ENCODE assay signal across 8 mouse cellular contexts in genomic region chr17:36942791-36943471, GRCm38 (mm10). TPM values are rescaled to one million over a fixed set of nuclear protein-coding genes. Genes with fewer than 3 reads are reported as not detected.
DNase-seq lines count a peak whose midpoint lies in the region; ATAC-seq and TF ChIP-seq lines count a peak whose summit lies in the region.

Gene Rnf39 (plus strand): TSS chr17:36942918.

- no peak for TF ChIP-seq EP300 in heart, adult 2 months (IDR thresholded peaks at IDR 0.05; ENCODE audit: insufficient read depth, low read depth, low read length)

- peak within 1 kb of the TSS; percentile 42 for H3K4me3 ChIP-seq in heart, adult 2 months
- peak within 1 kb of the TSS; percentile 43 for H3K4me3 ChIP-seq in brown adipose tissue, adult 24 weeks (ENCODE audit: insufficient read depth, low read depth, low read length)
- peak within 1 kb of the TSS; percentile 54 for H3K4me3 ChIP-seq in limb, embryonic 10.5 days

- H3K9me3 ChIP-seq in limb, embryonic 10.5 days (replicated peaks) = no peaks in the 10 kb centered on the region

- DNase-seq in heart, adult 2 months = peak in 1 of 2 experiments; percentile 58
- no peak for DNase-seq in heart, postnatal 25 days (ENCODE audit: low spot score)
- DNase-seq in limb, embryonic 10.5 days (ENCODE audit: low spot score) = peak; percentile 52
- DNase-seq in testis, postnatal 10 days (ENCODE audit: low spot score) = peak; percentile 55
- no peak for DNase-seq in gastrocnemius, postnatal 25 days

- TF ChIP-seq POLR2A in heart, adult 2 months (IDR thresholded peaks at IDR 0.05; ENCODE audit: insufficient read depth, low read depth, low read length) = no peak

- peak within 1 kb of the TSS; percentile 63 for H3K27ac ChIP-seq in heart, adult 2 months
- no peak within 1 kb of the TSS for H3K27ac ChIP-seq in brown adipose tissue, adult 24 weeks (replicated peaks; ENCODE audit: low read depth, low read length)
- H3K27ac ChIP-seq in limb, embryonic 10.5 days = peak within 1 kb of the TSS; percentile 54

- intact Hi-C loops in heart, adult 2 months (cut with DNase I) = no loop called here
- intact Hi-C loops in heart, postnatal 25 days (cut with DNase I) = no loop called here

- H3K4me1 ChIP-seq in heart, adult 2 months (ENCODE audit: control insufficient read depth, insufficient read depth, low read length) = peaks cover 5% of the 10 kb centered on the region
- peaks cover 5% of the 10 kb centered on the region for H3K4me1 ChIP-seq in brown adipose tissue, adult 24 weeks (ENCODE audit: control insufficient read depth, insufficient read depth, insufficient read length, low read length)
- H3K4me1 ChIP-seq in limb, embryonic 10.5 days = peaks cover 37% of the 10 kb centered on the region

- peak; percentile 36 for ATAC-seq in granulocyte monocyte progenitor cell, adult 5-6 weeks (replicated peaks; ENCODE audit: poor library complexity, severe bottlenecking)
- ATAC-seq in megakaryocyte-erythroid progenitor cell, adult 5-6 weeks (replicated peaks; ENCODE audit: low FRiP score, low TSS enrichment, poor library complexity, severe bottlenecking) = 0 out of 2 replicates have a peak, but pooled peaks have one; percentile 11

- TF ChIP-seq CTCF in heart, adult 2 months (IDR thresholded peaks at IDR 0.05) = no peak

- no peaks in the 10 kb centered on the region for H3K27me3 ChIP-seq in heart, adult 2 months (ENCODE audit: control insufficient read depth, insufficient read depth, low read length)
- peaks cover 79% of the 10 kb centered on the region for H3K27me3 ChIP-seq in limb, embryonic 10.5 days (ENCODE audit: low read depth, poor library complexity, severe bottlenecking)

- no peaks in the 10 kb centered on the region for H3K79me2 ChIP-seq in heart, adult 2 months (replicated peaks; ENCODE audit: control insufficient read depth, insufficient read depth, low read length)

- peak within 1 kb of the TSS; percentile 34 for H3K9ac ChIP-seq in heart, adult 2 months (ENCODE audit: low read depth, low read length)

- H3K36me3 ChIP-seq in heart, adult 2 months (ENCODE audit: control insufficient read depth, insufficient read depth, low read length) = no peaks in the 10 kb centered on the region
- H3K36me3 ChIP-seq in limb, embryonic 10.5 days = no peaks in the 10 kb centered on the region

- WGBS in heart, adult 2 months = 6% methylated on average over 59 of the region's 59 CpGs
- WGBS in limb, embryonic 10.5 days = 1% methylated on average over 58 of the region's 59 CpGs

RNA-seq across cellular contexts. Expression of gene Rnf39, which starts in this region (rescaled TPM):
- under 1 TPM; 0.77 to 0.81 TPM for total RNA-seq in heart, adult 2 months (2021)
- 0.64 and 1.00 TPM in 2 replicates for polyA plus RNA-seq in heart, adult 2 months (2012; rRNA removed)
- 1 to 10 TPM in 1 of 2 experiments, under 1 TPM in 1; 0.36 to 1.1 TPM for total RNA-seq in heart, postnatal 25 days (2021)
- not detected in 2 replicates for polyA plus RNA-seq in brown adipose tissue, adult 24 weeks (2012; ENCODE audit: insufficient read depth, insufficient read length, missing spikeins)
- not detected in 2 replicates for total RNA-seq in granulocyte monocyte progenitor cell, adult 5-6 weeks (2014; fragmentation: Nextera tagmentation)
- not detected in 2 replicates for total RNA-seq in granulocyte monocyte progenitor cell, adult 5-6 weeks (2017)
- polyA plus RNA-seq in limb, embryonic 10.5 days (2016; fragmentation: Nextera tagmentation; extraction: Ambion mirVana) = 0.13 and 0.45 TPM in 2 replicates
- total RNA-seq in megakaryocyte-erythroid progenitor cell, adult 5-6 weeks (2014; fragmentation: Nextera tagmentation) = not detected in 2 replicates
- total RNA-seq in megakaryocyte-erythroid progenitor cell, adult 5-6 weeks (2017) = not detected in 2 replicates
- total RNA-seq in gastrocnemius, postnatal 25 days (2021) = under 1 TPM in 1 of 2 experiments, not detected in 1; 0.38 TPM

Comparison
In these comparisons a context has a peak if more than half of its experiments do, and no peak if none do; other contexts are left out.
1. Peak in ATAC-seq in granulocyte monocyte progenitor cell, adult 5-6 weeks; RNA of the gene not detected or under 1 TPM.
2. Peak in DNase-seq, H3K4me3 ChIP-seq and H3K27ac ChIP-seq in limb, embryonic 10.5 days; RNA of the gene not detected or under 1 TPM.
3. Peak in ATAC-seq in megakaryocyte-erythroid progenitor cell, adult 5-6 weeks; RNA of the gene not detected or under 1 TPM.